Mouse (Mus musculus) G1E (cell line): ENCODE results near the gene Psma5.

Experiments used
- CTCF ChIP-seq: IDR thresholded peaks from 2 replicates; pipeline ENCODE4 v1.5.1; 2012; ENCODE audit warnings: low read depth, low read length, inconsistent platforms, mixed read lengths
- GATA1 ChIP-seq: IDR thresholded peaks from 2 replicates; pipeline ENCODE4 v1.6.1; 2012; ENCODE audit warnings: borderline replicate concordance, low read length, inconsistent platforms, mixed read lengths
- GATA2 ChIP-seq: IDR thresholded peaks from 2 replicates; pipeline ENCODE4 v1.6.1; 2012; ENCODE audit warnings: low read depth, low read length, inconsistent platforms, borderline replicate concordance
- POLR2AphosphoS5 ChIP-seq: IDR thresholded peaks from 2 replicates; pipeline ENCODE4 v1.6.1; 2012; ENCODE audit warnings: low read depth, low read length, inconsistent platforms; ENCODE audit not compliant: insufficient replicate concordance
- TAL1 ChIP-seq: conservative IDR thresholded peaks from 2 replicates; pipeline ENCODE4 v1.6.1; 2012; ENCODE audit warnings: low read depth, low read length, inconsistent platforms, mixed read lengths

DNA sequence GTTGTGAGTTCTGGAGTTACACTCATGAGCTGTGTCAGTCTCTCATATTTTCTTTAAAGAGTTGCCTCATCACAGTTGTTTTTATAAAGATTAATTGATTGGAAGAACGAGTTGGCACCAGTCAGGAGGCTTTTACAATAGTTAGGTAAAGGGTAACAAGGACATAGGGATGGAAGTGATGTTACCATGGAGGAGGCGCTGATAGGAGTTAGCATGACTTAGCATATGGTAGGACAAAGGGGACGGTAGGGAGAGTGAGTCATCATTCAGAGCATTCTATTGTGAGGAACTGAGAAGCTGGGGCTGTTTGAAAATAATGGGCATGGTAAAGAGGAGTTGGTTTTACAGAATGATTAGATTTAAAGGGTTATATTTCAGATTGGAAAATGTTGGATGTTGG lies 2.6 kb downstream of the Psma5 start:
- TF ChIP-seq GATA1 (no peak), CTCF (no peak), POLR2AphosphoS5 (no peak), TAL1 (no peak), GATA2 (no peak)
